Mouse (Mus musculus) embryonic stem cell, embryonic (primary cell): Measurements from ENCODE around the gene Rpl18a.

ENCODE experiments used
- CTCF ChIA-PET, 4 experiments: fragments of 300-600 bp in 2 of 4; fragments of 350-600 bp in 2 of 4; sonication (Branson Sonifier 250); formaldehyde crosslinking; loops; one replicate each; lab custom pipeline; 2022; ENCODE audit warnings: inconsistent platforms in 2 of 4; lab: Charles Lee
- POLR2A ChIA-PET, 4 experiments: fragments of 300-600 bp in 2 of 4; fragments of 350-600 bp in 2 of 4; sonication (Branson Sonifier 250); formaldehyde crosslinking; loops; one replicate each; lab custom pipeline; 2022; ENCODE audit warnings: antibody characterized with exemption in 4 of 4, inconsistent platforms in 1 of 4; lab: Charles Lee

Gene Rpl18a

GRCm38 (mm10) chr8:70897021-70897680, at the start of gene Rpl18a:
Rpl18a (minus strand) TSS chr8:70897412.
- CTCF ChIA-PET = interaction anchor here (0.5 to 2.8 kb wide), 54 partner anchors 9 to 835 kb away, joined by 3 to 20 read pairs (median 4); partner anchors contain the start of genes Map1s (in 2 of the 4), Arrdc2 (in 1 of the 4), Mrpl34 (in 1 of the 4) and Ocel1 (in 1 of the 4)
- POLR2A ChIA-PET = interaction anchor here (0.5 to 10.9 kb wide), 192 partner anchors 8 to 1421 kb away, joined by 3 to 532 read pairs (median 5); partner anchors contain the start of genes Map1s (in 4 of the 4), Arrdc2 (in 3 of the 4), Babam1 (in 3 of the 4) and Ccdc124 (in 3 of the 4)

GRCm38 (mm10) chr8:70943187-70943586, 46.0 kb upstream of the Rpl18a start:
- POLR2A ChIA-PET = interaction anchor here in 1 of 4 experiments (0.8 kb wide), 1 partner anchor 24 kb away, joined by 3 read pairs; no protein-coding TSS in a partner anchor
- CTCF ChIA-PET = interaction anchor here in 1 of 4 experiments (0.5 kb wide), 1 partner anchor 173 kb away, joined by 4 read pairs; no protein-coding TSS in a partner anchor

GRCm38 (mm10) chr8:70941478-70941877, 44.3 kb upstream of the Rpl18a start:
- POLR2A ChIA-PET = interaction anchor here in 2 of 4 experiments (1.2 to 3.2 kb wide), 4 partner anchors 44 to 76 kb away, joined by 4 to 15 read pairs (median 5); partner anchors contain the start of gene Rpl18a (in 2 of the 2)
- CTCF ChIA-PET = interaction anchor here in 1 of 4 experiments (0.9 to 1.9 kb wide), 3 partner anchors 23 to 96 kb away, joined by 4 to 5 read pairs (median 4); no protein-coding TSS in a partner anchor

DNA sequence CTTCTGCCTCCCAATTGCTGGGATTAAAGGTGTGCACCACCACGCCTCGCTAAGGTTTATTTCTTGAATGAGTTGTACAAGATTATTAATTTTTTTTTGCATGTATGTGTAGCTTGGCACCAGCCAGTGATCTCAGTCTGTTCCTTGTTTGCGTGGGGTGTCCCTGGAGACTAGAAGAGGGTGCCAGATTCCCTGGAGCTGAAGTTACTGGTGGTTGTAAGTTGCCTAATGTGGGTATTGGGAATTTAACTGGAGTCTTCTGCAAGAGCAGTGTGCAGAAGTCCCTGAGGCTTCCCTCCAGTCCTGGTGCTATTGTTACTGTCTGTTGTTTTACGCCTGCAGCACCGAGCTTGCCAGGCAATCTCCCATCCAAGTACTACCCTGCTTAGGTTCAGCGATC, 40.0 kb upstream of the Rpl18a start:
- CTCF ChIA-PET = interaction anchor here in 2 of 4 experiments (0.6 to 2.3 kb wide), 2 partner anchors 13 to 40 kb away, joined by 3 to 7 read pairs; partner anchors contain the start of gene Rpl18a (in 1 of the 2)

GRCm38 (mm10) chr8:70934786-70935185, 37.6 kb upstream of the Rpl18a start:
- POLR2A ChIA-PET = interaction anchor here in 2 of 4 experiments (0.8 to 2.3 kb wide), 4 partner anchors 23 to 96 kb away, joined by 3 to 11 read pairs (median 4); partner anchors contain the start of gene Rpl18a (in 2 of the 2)
- CTCF ChIA-PET = no interaction called here

More for the DNA sequence above, 40.0 kb upstream of the Rpl18a start:
- POLR2A ChIA-PET = interaction anchor here in 2 of 4 experiments (0.6 to 0.8 kb wide), 2 partner anchors 40 to 41 kb away, joined by 3 read pairs; partner anchors contain the start of gene Rpl18a (in 1 of the 2)

- POLR2A ChIA-PET = interaction anchor here in 2 of 4 experiments (0.9 to 1.3 kb wide), 3 partner anchors 17 to 36 kb away, joined by 3 to 4 read pairs (median 3); partner anchors contain the start of gene Rpl18a (in 1 of the 2)
- CTCF ChIA-PET = no interaction called here
Measured at GRCm38 (mm10) chr8:70933036-70933435, 35.8 kb upstream of the Rpl18a start.

DNA sequence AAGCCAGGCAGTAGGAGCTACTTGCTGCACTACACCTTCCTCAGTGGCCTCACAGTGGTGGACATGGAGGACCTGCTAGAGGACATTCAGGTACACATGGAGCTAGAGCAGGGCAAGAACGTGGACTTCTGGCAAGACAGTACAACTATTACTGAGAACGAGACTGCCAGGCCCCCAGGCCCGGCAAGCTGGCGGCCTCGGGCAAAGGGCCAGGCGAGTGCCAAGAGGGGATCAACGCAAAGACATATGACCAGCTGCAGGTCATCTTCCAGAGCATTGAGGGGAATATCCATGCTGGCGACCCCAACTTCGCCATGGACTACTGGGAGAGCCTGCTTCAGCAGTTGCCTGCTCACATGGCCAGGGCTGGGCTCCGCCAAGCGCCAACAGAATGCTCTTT, 34.5 kb upstream of the Rpl18a start:
- POLR2A ChIA-PET = interaction anchor here in 3 of 4 experiments (0.7 to 1.8 kb wide), 11 partner anchors 10 to 92 kb away, joined by 3 to 7 read pairs (median 3); partner anchors contain the start of genes Map1s (in 2 of the 3), Arrdc2 (in 1 of the 3) and Rpl18a (in 1 of the 3)

DNA sequence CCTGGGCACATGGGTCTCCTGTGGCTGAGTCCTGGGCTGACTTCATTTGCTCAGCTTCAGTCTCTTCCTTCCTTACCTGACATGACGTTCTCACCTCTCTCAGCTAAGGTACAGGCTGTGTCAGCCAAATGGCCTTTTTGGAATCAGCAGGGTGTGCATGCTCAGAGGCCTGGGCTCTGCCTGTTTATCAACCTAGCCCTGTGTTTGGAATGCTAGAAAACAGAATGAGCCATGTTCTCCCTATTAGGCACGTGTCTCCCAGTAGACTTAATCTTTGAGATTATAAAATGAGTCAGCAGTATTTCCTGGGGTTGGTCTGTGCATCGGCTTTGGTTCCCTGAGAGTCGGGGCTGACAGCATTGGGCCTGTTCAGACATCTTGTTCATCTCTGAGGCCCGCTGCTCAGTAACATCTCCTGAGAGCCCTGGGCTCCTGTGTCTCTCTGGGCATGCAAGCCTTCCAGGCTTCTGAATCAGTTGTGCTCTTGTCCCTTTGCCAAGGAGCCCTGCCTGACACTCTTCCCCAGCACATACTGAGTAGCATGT, 31.6 kb upstream of the Rpl18a start:
- ChIA-PET POLR2A (interaction anchor here (0.6 to 1.2 kb wide), 4 partner anchors 12 to 1275 kb away, joined by 3 read pairs; partner anchors contain the start of genes Map1s (in 1 of the 4), Rpl18a (in 1 of the 4) and Zfp964 (in 1 of the 4)), CTCF (no interaction called here)

More for the DNA sequence above, 34.5 kb upstream of the Rpl18a start:
- CTCF ChIA-PET = interaction anchor here in 1 of 4 experiments (1.1 kb wide), 1 partner anchor 292 kb away, joined by 3 read pairs; no protein-coding TSS in a partner anchor

DNA sequence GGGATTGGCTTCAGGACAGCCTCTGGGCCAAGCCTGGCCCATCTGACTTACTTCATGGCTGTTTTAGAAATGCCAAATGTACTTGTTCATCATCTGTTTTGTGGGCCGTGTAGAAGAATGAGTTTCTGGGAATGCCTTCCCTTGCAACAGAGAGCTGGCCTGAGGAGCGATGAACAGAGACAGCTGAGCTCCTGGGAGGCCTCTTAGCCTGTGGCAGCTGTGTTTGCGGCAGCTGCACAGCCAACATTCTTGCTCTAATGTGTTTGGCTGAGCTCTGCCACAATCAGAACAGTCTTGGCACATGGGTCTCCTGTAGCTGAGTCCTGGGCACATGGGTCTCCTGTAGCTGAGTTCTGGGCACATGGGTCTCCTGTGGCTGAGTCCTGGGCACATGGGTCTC, 30.9 kb upstream of the Rpl18a start:
- CTCF ChIA-PET = interaction anchor here in 1 of 4 experiments (0.6 kb wide), 1 partner anchor 926 kb away, joined by 7 read pairs; no protein-coding TSS in a partner anchor
- POLR2A ChIA-PET = interaction anchor here (0.6 to 1.2 kb wide), 5 partner anchors 11 to 1274 kb away, joined by 3 read pairs; partner anchors contain the start of genes Map1s (in 1 of the 4), Rpl18a (in 1 of the 4) and Zfp964 (in 1 of the 4)

- CTCF ChIA-PET = interaction anchor here in 1 of 4 experiments (0.6 kb wide), 1 partner anchor 350 kb away, joined by 3 read pairs; no protein-coding TSS in a partner anchor
- POLR2A ChIA-PET = interaction anchor here in 2 of 4 experiments (0.6 to 1.6 kb wide), 3 partner anchors 29 to 129 kb away, joined by 3 to 4 read pairs (median 3); partner anchors contain the start of gene Rpl18a (in 2 of the 2)
Measured at GRCm38 (mm10) chr8:70926396-70926795, 29.2 kb upstream of the Rpl18a start.

GRCm38 (mm10) chr8:70925754-70926153, 28.5 kb upstream of the Rpl18a start:
- ChIA-PET CTCF (no interaction called here), POLR2A (interaction anchor here in 2 of 4 experiments (0.7 to 2.2 kb wide), 3 partner anchors 11 to 28 kb away, joined by 3 to 9 read pairs (median 4); partner anchors contain the start of gene Rpl18a (in 2 of the 2))

GRCm38 (mm10) chr8:70924151-70924550, 26.9 kb upstream of the Rpl18a start:
- ChIA-PET POLR2A (interaction anchor here in 2 of 4 experiments (0.9 to 2.2 kb wide), 2 partner anchors 10 kb away, joined by 3 to 9 read pairs; no protein-coding TSS in a partner anchor), CTCF (no interaction called here)

DNA sequence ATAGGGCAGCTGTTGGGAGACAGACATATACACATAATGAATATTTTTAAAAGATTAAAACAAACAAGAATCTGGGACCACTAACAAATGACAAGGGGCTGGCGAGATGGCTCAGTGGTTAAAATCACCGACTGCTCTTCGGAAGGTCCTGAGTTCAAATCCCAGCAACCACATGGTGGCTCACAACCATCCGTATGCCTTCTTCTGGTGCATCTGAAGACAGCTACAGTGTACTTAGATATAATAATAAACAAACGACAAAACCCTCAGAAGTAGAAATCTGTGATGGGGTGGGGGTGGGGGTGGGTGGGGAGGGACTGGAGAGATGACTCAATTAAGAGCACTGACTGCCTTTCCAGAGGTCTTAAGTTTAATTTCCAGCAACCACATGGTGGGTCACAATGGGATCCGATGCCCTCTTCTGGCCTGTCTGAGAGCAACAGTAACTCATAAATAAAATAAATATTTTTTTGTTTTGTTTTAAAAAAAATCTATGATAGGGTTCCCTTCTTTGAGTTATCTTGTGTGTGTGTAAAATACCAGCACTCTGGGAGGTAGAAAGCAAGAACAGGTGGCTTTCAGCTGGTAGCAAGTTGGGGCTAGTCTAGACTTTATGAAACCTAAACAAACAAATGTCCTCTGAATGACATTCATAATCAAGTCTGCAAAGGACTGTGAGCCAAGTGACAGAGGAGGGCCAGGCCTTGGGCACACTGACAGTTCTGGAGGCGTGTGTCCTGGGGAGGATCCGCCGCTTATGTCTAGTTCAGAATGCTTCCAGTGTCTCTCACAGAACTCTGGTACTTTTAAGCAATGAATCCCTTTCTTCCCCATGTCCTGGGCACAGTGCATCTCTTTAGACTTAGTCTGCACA, 23.1 kb upstream of the Rpl18a start:
- POLR2A ChIA-PET = interaction anchor here in 3 of 4 experiments (0.7 to 10.1 kb wide), 5 partner anchors 12 to 26 kb away, joined by 3 to 186 read pairs (median 3); partner anchors contain the start of genes Rpl18a (in 2 of the 3) and Slc5a5 (in 1 of the 3)
- CTCF ChIA-PET = no interaction called here

DNA sequence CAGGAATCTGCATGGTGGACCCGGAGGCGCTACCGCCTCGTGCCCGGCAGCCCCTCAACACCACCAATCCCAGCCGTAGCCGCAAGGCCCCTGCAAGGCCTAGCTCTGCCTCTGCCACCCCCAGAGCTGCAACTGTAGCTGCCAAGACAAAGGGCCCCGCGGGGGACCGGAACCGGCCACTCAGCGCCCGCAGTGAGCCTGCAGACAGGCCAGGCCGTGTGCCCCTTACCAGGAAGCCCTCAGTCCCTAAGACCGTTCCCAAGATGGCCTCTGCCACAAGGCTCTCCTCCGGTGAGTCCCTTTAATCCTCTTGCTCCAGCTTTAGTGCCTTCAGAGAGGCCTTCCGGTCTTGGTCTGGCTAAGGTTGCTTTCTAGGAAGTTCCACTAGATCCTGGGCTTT, 17.5 kb upstream of the Rpl18a start:
- ChIA-PET CTCF (interaction anchor here in 1 of 4 experiments (1.0 kb wide), 1 partner anchor 17 kb away, joined by 3 read pairs; the partner anchor contains the start of gene Rpl18a), POLR2A (interaction anchor here in 3 of 4 experiments (0.6 to 10.1 kb wide), 18 partner anchors 9 to 444 kb away, joined by 3 to 186 read pairs (median 6); partner anchors contain the start of genes Arrdc2 (in 3 of the 3), Rpl18a (in 3 of the 3), Map1s (in 2 of the 3) and Slc5a5 (in 2 of the 3))

DNA sequence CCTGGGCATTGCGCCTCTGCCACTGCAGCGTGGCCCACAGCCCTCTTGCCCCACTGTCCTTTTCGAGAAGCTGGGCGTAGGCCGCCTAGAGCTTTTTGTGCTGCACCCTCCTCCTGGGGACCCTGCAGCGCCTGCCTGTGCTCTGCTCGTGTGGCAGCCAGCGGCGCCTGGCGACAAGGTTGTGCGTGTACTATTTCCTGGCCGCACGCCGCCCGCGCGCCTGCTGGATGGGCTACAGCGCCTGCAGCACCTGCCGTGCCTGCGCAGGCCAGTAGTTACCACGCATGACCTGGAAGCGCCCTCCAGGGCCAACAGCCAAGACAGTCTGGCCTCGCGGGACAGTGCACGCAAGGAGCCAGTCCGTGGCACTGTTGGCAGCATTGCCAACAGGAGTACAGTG, 16.3 kb upstream of the Rpl18a start:
- POLR2A ChIA-PET = interaction anchor here (0.7 to 10.1 kb wide), 16 partner anchors 8 to 550 kb away, joined by 3 to 186 read pairs (median 8); partner anchors contain the start of genes Arrdc2 (in 3 of the 4), Rpl18a (in 3 of the 4), Slc5a5 (in 2 of the 4) and Abhd8 (in 1 of the 4)
- CTCF ChIA-PET = interaction anchor here in 3 of 4 experiments (0.5 to 1.5 kb wide), 5 partner anchors 8 to 605 kb away, joined by 3 to 7 read pairs (median 4); partner anchors contain the start of genes Map1s (in 1 of the 3) and Rpl18a (in 1 of the 3)

- CTCF ChIA-PET = interaction anchor here in 2 of 4 experiments (0.7 to 2.2 kb wide), 4 partner anchors 11 to 22 kb away, joined by 3 to 7 read pairs (median 4); partner anchors contain the start of gene Rpl18a (in 1 of the 2)
- POLR2A ChIA-PET = interaction anchor here (0.6 to 10.1 kb wide), 12 partner anchors 10 to 550 kb away, joined by 3 to 186 read pairs (median 5); partner anchors contain the start of genes Rpl18a (in 3 of the 4), Arrdc2 (in 2 of the 4), Slc5a5 (in 2 of the 4) and Abhd8 (in 1 of the 4)
Measured at GRCm38 (mm10) chr8:70912955-70913354, 15.7 kb upstream of the Rpl18a start.
